Mouse (Mus musculus) forebrain, postnatal 0 days (tissue): ENCODE measurements around the gene Dpep2nb. TPM values are rescaled to one million over a fixed set of nuclear protein-coding genes. Genes with fewer than 3 reads are reported as not detected.
A peak's percentile ranks its signal among the peaks of the same experiment; 100 is the strongest.

Source experiments
- ATAC-seq: fragments of 200-750 bp; cut with Nextera tagmentation; 2 replicates; pipeline ENCODE4 v1.8.0; 2017; ENCODE audit warnings: mild to moderate bottlenecking, moderate library complexity
- DNase-seq: peaks from one replicate; pipeline ENCODE4 v3.0.0-alpha.2; 2015
- H3K27ac ChIP-seq: fragments of 300-500 bp; sonication (generic); 2 replicates; pipeline ENCODE4 v1.5.1; 2014; ENCODE audit warnings: low read depth, mild to moderate bottlenecking, antibody characterized with exemption, low read length, moderate library complexity, mixed read lengths
- H3K27me3 ChIP-seq: fragments of 300-500 bp; sonication (generic); 2 replicates; pipeline ENCODE4 v1.6.1; 2014; ENCODE audit warnings: mild to moderate bottlenecking, low read length, mixed read lengths; ENCODE audit not compliant: insufficient read depth
- H3K36me3 ChIP-seq: fragments of 300-500 bp; sonication (generic); 2 replicates; pipeline ENCODE4 v1.6.1; 2014; ENCODE audit warnings: mild to moderate bottlenecking, moderate library complexity; ENCODE audit not compliant: insufficient read depth
- H3K4me1 ChIP-seq: fragments of 300-500 bp; sonication (generic); 2 replicates; pipeline ENCODE4 v1.6.1; 2014; ENCODE audit warnings: antibody characterized with exemption; ENCODE audit not compliant: insufficient read depth
- H3K4me2 ChIP-seq: fragments of 300-500 bp; sonication (generic); 2 replicates; pipeline ENCODE4 v1.6.1; 2014; ENCODE audit warnings: low read depth, mild to moderate bottlenecking, moderate library complexity
- H3K4me3 ChIP-seq: fragments of 300-500 bp; sonication (generic); 2 replicates; pipeline ENCODE4 v1.5.1; 2014; ENCODE audit warnings: low read depth, low read length, mixed read lengths
- H3K9ac ChIP-seq: fragments of 300-500 bp; sonication (generic); 2 replicates; pipeline ENCODE4 v1.6.1; 2014; ENCODE audit warnings: mild to moderate bottlenecking
- H3K9me3 ChIP-seq: fragments of 300-500 bp; sonication (generic); 2 replicates; pipeline ENCODE4 v1.6.1; 2016; ENCODE audit warnings: low read length
- CTCF ChIP-seq: sonication (generic); IDR thresholded peaks from 2 replicates; pipeline ENCODE4 v1.5.1; 2016; ENCODE audit warnings: antibody characterized with exemption, control low read depth, low read depth
- WGBS: fragments of 180-500 bp; shearing (Covaris S2); extraction: QIAGEN DNeasy Blood & Tissue Kit; methylation state at CpG from one replicate; pipeline ENCODE4 v1.1.7; 2014; 5-methylcytosine and 5-hydroxymethylcytosine counted together
- polyA plus RNA-seq: library from polyadenylated mRNA; unstranded; fragments of >200 nt; fragmentation: Nextera tagmentation; extraction: Ambion mirVana; gene quantifications from 2 replicates; pipeline ENCODE4 v1.2.1, GENCODE M21; 2015
- total RNA-seq: library from RNA; depleted of rRNA; stranded (reverse); fragments of >200 nt; gene quantifications from 2 replicates; pipeline ENCODE4 v1.2.3, GENCODE M21; 2014

The Dpep2nb gene
- total and polyA plus RNA-seq, 2 experiments from 2014 or later, result not detected

- Histone ChIP-seq H3K4me2 (no peak overlapping the region), H3K36me3 (no peaks in the 10 kb centered on the region), H3K4me3 (no peak overlapping the region), H3K27ac (no peak overlapping the region), H3K9ac (no peak overlapping the region), H3K4me1 (no peaks in the 10 kb centered on the region; the same call in 1 of the 2 replicates), H3K9me3 (no peaks in the 10 kb centered on the region), H3K27me3 (peaks cover 15% of the 10 kb centered on the region)
- no peak for TF ChIP-seq CTCF
- no peak for ATAC-seq
- 68% methylated on average over 1 of the region's 1 CpGs for WGBS
- no peak for DNase-seq
Observed at GRCm38 (mm10) chr8:105969367-105969766, 36.4 kb downstream of the Dpep2nb start.

GRCm38 (mm10) chr8:105966692-105967311 lies 39.0 kb downstream of the Dpep2nb start:
- Histone ChIP-seq H3K4me2 (peak overlapping the region; percentile 66; the same call in 1 of the 2 replicates), H3K4me1 (no peaks in the 10 kb centered on the region; the same call in 1 of the 2 replicates), H3K36me3 (no peaks in the 10 kb centered on the region), H3K27me3 (peaks cover 15% of the 10 kb centered on the region), H3K9ac (no peak overlapping the region), H3K4me3 (no peak overlapping the region), H3K27ac (no peak overlapping the region), H3K9me3 (no peaks in the 10 kb centered on the region)
- DNase-seq (no peak), ATAC-seq (no peak)
- no peak for TF ChIP-seq CTCF
- 9% methylated on average over 19 of the region's 19 CpGs for WGBS

- peak; percentile 91 for ATAC-seq
- Histone ChIP-seq H3K9me3 (no peaks in the 10 kb centered on the region), H3K4me1 (no peaks in the 10 kb centered on the region; the same call in 1 of the 2 replicates), H3K4me2 (peak within 1 kb of the TSS; percentile 66), H3K27me3 (peaks cover 15% of the 10 kb centered on the region), H3K36me3 (no peaks in the 10 kb centered on the region), H3K4me3 (peak within 1 kb of the TSS; percentile 60), H3K9ac (peak within 1 kb of the TSS; percentile 56), H3K27ac (no peak within 1 kb of the TSS)
- no peak for TF ChIP-seq CTCF
- peak; percentile 74 for DNase-seq
- 0% methylated on average over 41 of the region's 47 CpGs for WGBS
Observed at GRCm38 (mm10) chr8:105965905-105966341, 39.9 kb downstream of the Dpep2nb start, which contains the start of gene Slc12a4. Gene Slc12a4, minus strand, starts transcription at chr8:105966097.

- H3K36me3 ChIP-seq, result no peaks in the 10 kb centered on the region
- peak; percentile 75 for ATAC-seq
- peak overlapping the region; percentile 60 for H3K4me3 ChIP-seq
- H3K27me3 ChIP-seq, result peaks cover 15% of the 10 kb centered on the region
- H3K4me1 ChIP-seq, result no peaks in the 10 kb centered on the region; the same call in 1 of the 2 replicates
- no peak overlapping the region for H3K27ac ChIP-seq
- TF ChIP-seq CTCF, result no peak
- no peaks in the 10 kb centered on the region for H3K9me3 ChIP-seq
- DNase-seq, result peak; percentile 14
- peak overlapping the region; percentile 56 for H3K9ac ChIP-seq
- 5% methylated on average over 40 of the region's 40 CpGs for WGBS
- peak overlapping the region; percentile 66 for H3K4me2 ChIP-seq
Observed at GRCm38 (mm10) chr8:105965266-105965904, 40.4 kb downstream of the Dpep2nb start.

- peak overlapping the region; percentile 66 for H3K4me2 ChIP-seq
- peak overlapping the region; percentile 60; the same call in 1 of the 2 replicates for H3K4me3 ChIP-seq
- no peaks in the 10 kb centered on the region; the same call in 1 of the 2 replicates for H3K4me1 ChIP-seq
- H3K27ac ChIP-seq, result no peak overlapping the region
- 71% methylated on average over 12 of the region's 12 CpGs for WGBS
- no peaks in the 10 kb centered on the region for H3K9me3 ChIP-seq
- H3K9ac ChIP-seq, result no peak overlapping the region
- DNase-seq (no peak), ATAC-seq (no peak)
- peaks cover 15% of the 10 kb centered on the region for H3K27me3 ChIP-seq
- no peaks in the 10 kb centered on the region for H3K36me3 ChIP-seq
- no peak for TF ChIP-seq CTCF
Observed at GRCm38 (mm10) chr8:105964506-105965265, 41.1 kb downstream of the Dpep2nb start.

- H3K4me1 ChIP-seq, result no peaks in the 10 kb centered on the region
- no peaks in the 10 kb centered on the region for H3K9me3 ChIP-seq
- H3K4me2 ChIP-seq, result no peak overlapping the region
- DNase-seq, result no peak
- H3K4me3 ChIP-seq, result no peak overlapping the region
- H3K9ac ChIP-seq, result no peak overlapping the region
- no peak for ATAC-seq
- 88% methylated on average over 10 of the region's 10 CpGs for WGBS
- no peak for TF ChIP-seq CTCF
- H3K36me3 ChIP-seq, result no peaks in the 10 kb centered on the region
- peaks cover 1% of the 10 kb centered on the region for H3K27me3 ChIP-seq
- H3K27ac ChIP-seq, result no peak overlapping the region
Observed at GRCm38 (mm10) chr8:105961536-105961935, 44.2 kb downstream of the Dpep2nb start.

- Histone ChIP-seq H3K9ac (no peak overlapping the region), H3K4me2 (no peak overlapping the region), H3K9me3 (no peaks in the 10 kb centered on the region), H3K36me3 (no peaks in the 10 kb centered on the region), H3K27me3 (no peaks in the 10 kb centered on the region), H3K4me1 (no peaks in the 10 kb centered on the region), H3K27ac (no peak overlapping the region), H3K4me3 (no peak overlapping the region)
- no peak for TF ChIP-seq CTCF
- DNase-seq (no peak), ATAC-seq (no peak)
- 77% methylated on average over 14 of the region's 14 CpGs for WGBS
Observed at GRCm38 (mm10) chr8:105961101-105961500, 44.7 kb downstream of the Dpep2nb start.
